Mouse (Mus musculus) kidney, embryonic 16.5 days (tissue): ENCODE results near the gene Pard3b. TPM values are rescaled to one million over a fixed set of nuclear protein-coding genes. Genes with fewer than 3 reads are reported as not detected.

ENCODE experiments used
- ATAC-seq: fragments of 200-750 bp; cut with Nextera tagmentation; 2 replicates; pipeline ENCODE4 v1.8.0; 2017; ENCODE audit warnings: moderate TSS enrichment; ENCODE audit not compliant: low FRiP score, low TSS enrichment
- H3K27ac ChIP-seq: fragments of 300-500 bp; sonication (generic); 2 replicates; pipeline ENCODE4 v1.5.1; 2014; ENCODE audit warnings: low read length
- H3K27me3 ChIP-seq: fragments of 300-500 bp; sonication (generic); 2 replicates; pipeline ENCODE4 v1.6.1; 2014; ENCODE audit warnings: low read length, control low read depth, mixed read lengths; ENCODE audit not compliant: insufficient read depth
- H3K36me3 ChIP-seq: fragments of 300-500 bp; sonication (generic); 2 replicates; pipeline ENCODE4 v1.6.1; 2014; ENCODE audit warnings: low read length, control low read depth, mixed read lengths; ENCODE audit not compliant: insufficient read depth
- H3K4me1 ChIP-seq: fragments of 300-500 bp; sonication (generic); 2 replicates; pipeline ENCODE4 v1.6.1; 2014; ENCODE audit warnings: low read length, control low read depth, mixed read lengths; ENCODE audit not compliant: insufficient read depth
- H3K4me2 ChIP-seq: fragments of 300-500 bp; sonication (generic); replicated peaks from 2 replicates; pipeline ENCODE4 v1.6.1; 2014; ENCODE audit warnings: low read depth, low read length
- H3K4me3 ChIP-seq: fragments of 300-500 bp; sonication (generic); 2 replicates; pipeline ENCODE4 v1.5.1; 2014; ENCODE audit warnings: mild to moderate bottlenecking, low read length
- H3K9ac ChIP-seq: fragments of 300-500 bp; sonication (generic); replicated peaks from 2 replicates; pipeline ENCODE4 v1.6.1; 2014; ENCODE audit warnings: low read length
- H3K9me3 ChIP-seq: fragments of 300-500 bp; sonication (generic); 2 replicates; pipeline ENCODE4 v1.6.1; 2016; ENCODE audit warnings: low read length, control low read depth
- whole genome bisulfite sequencing: fragments of 180-500 bp; shearing (Covaris S2); extraction: QIAGEN DNeasy Blood & Tissue Kit; methylation state at CpG from one replicate; pipeline ENCODE4 v1.1.7; 2014; 5-methylcytosine and 5-hydroxymethylcytosine counted together
- polyA plus RNA-seq: library from polyadenylated mRNA; unstranded; fragments of >200 nt; fragmentation: Nextera tagmentation; extraction: Ambion mirVana; gene quantifications from 2 replicates; pipeline ENCODE4 v1.2.1, GENCODE M21; 2015

Gene Pard3b
- polyA plus RNA-seq, 1 experiment from 2014 or later, result 17.6 TPM

- Histone ChIP-seq H3K9me3 (no peaks in the 10 kb centered on the region), H3K36me3 (no peaks in the 10 kb centered on the region), H3K4me3 (no peak overlapping the region), H3K27me3 (no peaks in the 10 kb centered on the region), H3K4me2 (no peak overlapping the region), H3K4me1 (peaks cover 9% of the 10 kb centered on the region), H3K9ac (no peak overlapping the region), H3K27ac (no peak overlapping the region)
- no peak for ATAC-seq
- WGBS, result 31% methylated on average over 5 of the region's 5 CpGs
Measured at GRCm38 (mm10) chr1:62325237-62325636, 686.6 kb downstream of the Pard3b start.

- 85% methylated on average over 5 of the region's 5 CpGs for whole genome bisulfite sequencing
- no peaks in the 10 kb centered on the region for H3K27me3 ChIP-seq
- H3K9ac ChIP-seq, result no peak overlapping the region
- H3K27ac ChIP-seq, result no peak overlapping the region
- H3K9me3 ChIP-seq, result no peaks in the 10 kb centered on the region
- ATAC-seq, result no peak
- H3K4me2 ChIP-seq, result no peak overlapping the region
- no peaks in the 10 kb centered on the region for H3K36me3 ChIP-seq
- no peak overlapping the region for H3K4me3 ChIP-seq
- H3K4me1 ChIP-seq, result peaks cover 9% of the 10 kb centered on the region
Measured at GRCm38 (mm10) chr1:62327743-62328142, 689.1 kb downstream of the Pard3b start.

GRCm38 (mm10) chr1:62328808-62329207 lies 690.2 kb downstream of the Pard3b start:
- no peaks in the 10 kb centered on the region for H3K36me3 ChIP-seq
- no peak overlapping the region for H3K4me2 ChIP-seq
- no peaks in the 10 kb centered on the region for H3K9me3 ChIP-seq
- no peak overlapping the region for H3K4me3 ChIP-seq
- H3K4me1 ChIP-seq, result peaks cover 9% of the 10 kb centered on the region
- no peak overlapping the region for H3K27ac ChIP-seq
- H3K9ac ChIP-seq, result no peak overlapping the region
- no peaks in the 10 kb centered on the region for H3K27me3 ChIP-seq
- ATAC-seq, result no peak
- 38% methylated on average over 3 of the region's 3 CpGs for WGBS

- ATAC-seq, result no peak
- H3K36me3 ChIP-seq, result no peaks in the 10 kb centered on the region
- no peaks in the 10 kb centered on the region for H3K27me3 ChIP-seq
- no peak overlapping the region for H3K4me2 ChIP-seq
- 65% methylated on average over 2 of the region's 2 CpGs for WGBS
- H3K4me1 ChIP-seq, result no peaks in the 10 kb centered on the region
- H3K4me3 ChIP-seq, result no peak overlapping the region
- no peak overlapping the region for H3K27ac ChIP-seq
- H3K9ac ChIP-seq, result no peak overlapping the region
- H3K9me3 ChIP-seq, result no peaks in the 10 kb centered on the region
Measured at GRCm38 (mm10) chr1:62333016-62333415, 694.4 kb downstream of the Pard3b start.

GRCm38 (mm10) chr1:62334196-62334595 lies 695.6 kb downstream of the Pard3b start:
- no peak overlapping the region for H3K9ac ChIP-seq
- no peaks in the 10 kb centered on the region for H3K4me1 ChIP-seq
- no peaks in the 10 kb centered on the region for H3K36me3 ChIP-seq
- H3K27me3 ChIP-seq, result no peaks in the 10 kb centered on the region
- ATAC-seq, result no peak
- H3K4me3 ChIP-seq, result no peak overlapping the region
- no peak overlapping the region for H3K4me2 ChIP-seq
- no peak overlapping the region for H3K27ac ChIP-seq
- WGBS, result 71% methylated on average over 5 of the region's 5 CpGs
- no peaks in the 10 kb centered on the region for H3K9me3 ChIP-seq

- no peak overlapping the region for H3K27ac ChIP-seq
- no peak overlapping the region for H3K4me2 ChIP-seq
- no peak overlapping the region for H3K9ac ChIP-seq
- H3K36me3 ChIP-seq, result no peaks in the 10 kb centered on the region
- WGBS, result 65% methylated on average over 1 of the region's 1 CpGs
- H3K9me3 ChIP-seq, result no peaks in the 10 kb centered on the region
- no peak for ATAC-seq
- H3K27me3 ChIP-seq, result no peaks in the 10 kb centered on the region
- H3K4me1 ChIP-seq, result no peaks in the 10 kb centered on the region
- no peak overlapping the region for H3K4me3 ChIP-seq
Measured at GRCm38 (mm10) chr1:62340261-62340660, 701.6 kb downstream of the Pard3b start.

- Histone ChIP-seq H3K27ac (no peak overlapping the region), H3K36me3 (no peaks in the 10 kb centered on the region), H3K9ac (no peak overlapping the region), H3K4me2 (no peak overlapping the region), H3K27me3 (no peaks in the 10 kb centered on the region), H3K4me3 (no peak overlapping the region), H3K9me3 (no peaks in the 10 kb centered on the region), H3K4me1 (no peaks in the 10 kb centered on the region)
- WGBS, result 80% methylated on average over 4 of the region's 4 CpGs
- ATAC-seq, result no peak
Measured at GRCm38 (mm10) chr1:62344286-62344685, 705.7 kb downstream of the Pard3b start.

GRCm38 (mm10) chr1:62348371-62348770 lies 709.7 kb downstream of the Pard3b start:
- ATAC-seq, result no peak
- Histone ChIP-seq H3K36me3 (no peaks in the 10 kb centered on the region), H3K9ac (no peak overlapping the region), H3K27me3 (no peaks in the 10 kb centered on the region), H3K27ac (no peak overlapping the region), H3K9me3 (no peaks in the 10 kb centered on the region), H3K4me3 (no peak overlapping the region), H3K4me1 (no peaks in the 10 kb centered on the region), H3K4me2 (no peak overlapping the region)
- WGBS, result 93% methylated on average over 4 of the region's 4 CpGs

- H3K4me3 ChIP-seq, result no peak overlapping the region
- no peaks in the 10 kb centered on the region for H3K4me1 ChIP-seq
- no peak for ATAC-seq
- H3K4me2 ChIP-seq, result no peak overlapping the region
- H3K27ac ChIP-seq, result no peak overlapping the region
- no peak overlapping the region for H3K9ac ChIP-seq
- H3K36me3 ChIP-seq, result no peaks in the 10 kb centered on the region
- H3K27me3 ChIP-seq, result no peaks in the 10 kb centered on the region
- no peaks in the 10 kb centered on the region for H3K9me3 ChIP-seq
- 71% methylated on average over 4 of the region's 4 CpGs for WGBS
Measured at GRCm38 (mm10) chr1:62355496-62355895, 716.9 kb downstream of the Pard3b start.

GRCm38 (mm10) chr1:62374427-62375050 lies 735.9 kb downstream of the Pard3b start:
- H3K27ac ChIP-seq, result no peak overlapping the region
- no peak for ATAC-seq
- H3K4me2 ChIP-seq, result no peak overlapping the region
- no peak overlapping the region for H3K9ac ChIP-seq
- H3K27me3 ChIP-seq, result no peaks in the 10 kb centered on the region
- 0 out of 2 replicates have a peak, but pooled peaks cover 5% of the 10 kb centered on the region for H3K9me3 ChIP-seq
- H3K4me1 ChIP-seq, result no peaks in the 10 kb centered on the region
- no peaks in the 10 kb centered on the region for H3K36me3 ChIP-seq
- 63% methylated on average over 7 of the region's 7 CpGs for WGBS
- no peak overlapping the region for H3K4me3 ChIP-seq
